Mouse (Mus musculus) hematopoietic stem cell, adult 5-6 weeks (primary cell): Measurements from ENCODE around the gene Crkl. TPM values are rescaled to one million over a fixed set of nuclear protein-coding genes. Genes with fewer than 3 reads are reported as not detected.
A peak's percentile ranks its signal among the peaks of the same experiment; 100 is the strongest.

ENCODE experiments used
- ATAC-seq, 2 experiments: fragments of 125-278 bp in 1 of 2; replicated peaks in 1 of 2; 2 replicates each; pipeline ENCODE4 v1.8.0; 2016 to 2017; ENCODE audit warnings: inconsistent platforms in 2 of 2, mild to moderate bottlenecking in 2 of 2, moderate number of reproducible peaks in 2 of 2, low read depth in 1 of 2, moderate TSS enrichment in 1 of 2; ENCODE audit not compliant: low FRiP score in 2 of 2, poor library complexity in 2 of 2, severe bottlenecking in 2 of 2, insufficient read depth in 1 of 2, low TSS enrichment in 1 of 2
- total RNA-seq: library from RNA; stranded (forward); fragments of 172-1452, 232-1000 nt; gene quantifications from 2 replicates; pipeline ENCODE4 v1.2.3, GENCODE M21; 2017

Gene Crkl
- total RNA-seq, 1 experiment from 2014 or later, result 27.4 TPM

GRCm38 (mm10) chr16:17510143-17510542 lies 58.4 kb downstream of the Crkl start:
- no peak for ATAC-seq

GRCm38 (mm10) chr16:17510686-17511085 lies 58.9 kb downstream of the Crkl start:
- no peak for ATAC-seq

- ATAC-seq, result no peak
Observed at GRCm38 (mm10) chr16:17511431-17511830, 59.6 kb downstream of the Crkl start.

GRCm38 (mm10) chr16:17518910-17519309 lies 67.1 kb downstream of the Crkl start:
- no peak for ATAC-seq

GRCm38 (mm10) chr16:17524156-17524555 lies 72.4 kb downstream of the Crkl start:
- ATAC-seq, result no peak

GRCm38 (mm10) chr16:17525524-17525923 lies 73.7 kb downstream of the Crkl start:
- ATAC-seq, result no peak

- ATAC-seq, result no peak
Observed at GRCm38 (mm10) chr16:17526223-17526622, 74.4 kb downstream of the Crkl start.

- no peak for ATAC-seq
Observed at GRCm38 (mm10) chr16:17527606-17528005, 75.8 kb downstream of the Crkl start.

- ATAC-seq, result no peak
Observed at GRCm38 (mm10) chr16:17528276-17528675, 76.5 kb downstream of the Crkl start.

GRCm38 (mm10) chr16:17529981-17530586 lies 78.3 kb downstream of the Crkl start:
- no peak for ATAC-seq

- ATAC-seq, result peak; percentile 88 to 93
Observed at GRCm38 (mm10) chr16:17530640-17531288, 79.0 kb downstream of the Crkl start, which contains the start of gene Thap7. Thap7 (minus strand) TSS chr16:17531136.

- ATAC-seq, result no peak
Observed at GRCm38 (mm10) chr16:17532271-17532670, 80.5 kb downstream of the Crkl start.

- ATAC-seq, result no peak
Observed at GRCm38 (mm10) chr16:17532676-17533329, 81.0 kb downstream of the Crkl start.

- no peak for ATAC-seq
Observed at GRCm38 (mm10) chr16:17536584-17536983, 84.8 kb downstream of the Crkl start.

Other genes starting within 250 kb of the Crkl start
- gene Ube2l3, start 249.3 kb upstream of the Crkl start, total RNA-seq, result 99.6 and 120 TPM in 2 replicates
- 0.25 and 0.50 TPM in 2 replicates for gene Rimbp3, start 243.4 kb upstream of the Crkl start, total RNA-seq
- 2.9 and 3.9 TPM in 2 replicates for gene Hic2, start 218.4 kb upstream of the Crkl start, total RNA-seq
- 12.4 and 27.3 TPM in 2 replicates for gene Tmem191c, start 175.9 kb upstream of the Crkl start, total RNA-seq
- not detected in 2 replicates for gene Serpind1, start 120.6 kb upstream of the Crkl start, total RNA-seq
- 19.8 and 23.1 TPM in 2 replicates for gene Snap29, start 46.0 kb upstream of the Crkl start, total RNA-seq
- gene Pi4ka, start 45.7 kb upstream of the Crkl start, total RNA-seq, result 42.2 and 46.0 TPM in 2 replicates
- 0.05 TPM in 1 of 2 replicates, not detected in the other for gene Aifm3, start 37.6 kb downstream of the Crkl start, total RNA-seq
- gene Lztr1, start 56.7 kb downstream of the Crkl start, total RNA-seq, result 36.3 and 60.6 TPM in 2 replicates
- gene Thap7, start 79.1 kb downstream of the Crkl start, total RNA-seq, result 21.2 and 55.7 TPM in 2 replicates
- gene Lrrc74b, start 109.3 kb downstream of the Crkl start, total RNA-seq, result 0.13 and 0.45 TPM in 2 replicates
- gene P2rx6, start 109.9 kb downstream of the Crkl start, total RNA-seq, result 0.69 and 1.4 TPM in 2 replicates
- 9.2 and 9.7 TPM in 2 replicates for gene Slc7a4, start 131.2 kb downstream of the Crkl start, total RNA-seq
- 32.3 and 45.2 TPM in 2 replicates for gene Smpd4, start 167.4 kb downstream of the Crkl start, total RNA-seq
- not detected in 2 replicates for gene Ccdc74a, start 194.5 kb downstream of the Crkl start, total RNA-seq